Mouse (Mus musculus): ENCODE results near the gene Plscr3. TPM values are rescaled to one million over a fixed set of nuclear protein-coding genes. Genes with fewer than 3 reads are reported as not detected.

Plscr3 gene
- total RNA-seq (2015; ENCODE audit: low replicate concordance), result 24.9 and 26.0 TPM in 2 replicates
- total RNA-seq (2017; ENCODE audit: low replicate concordance), result 15.1 and 27.7 TPM in 2 replicates

DNA sequence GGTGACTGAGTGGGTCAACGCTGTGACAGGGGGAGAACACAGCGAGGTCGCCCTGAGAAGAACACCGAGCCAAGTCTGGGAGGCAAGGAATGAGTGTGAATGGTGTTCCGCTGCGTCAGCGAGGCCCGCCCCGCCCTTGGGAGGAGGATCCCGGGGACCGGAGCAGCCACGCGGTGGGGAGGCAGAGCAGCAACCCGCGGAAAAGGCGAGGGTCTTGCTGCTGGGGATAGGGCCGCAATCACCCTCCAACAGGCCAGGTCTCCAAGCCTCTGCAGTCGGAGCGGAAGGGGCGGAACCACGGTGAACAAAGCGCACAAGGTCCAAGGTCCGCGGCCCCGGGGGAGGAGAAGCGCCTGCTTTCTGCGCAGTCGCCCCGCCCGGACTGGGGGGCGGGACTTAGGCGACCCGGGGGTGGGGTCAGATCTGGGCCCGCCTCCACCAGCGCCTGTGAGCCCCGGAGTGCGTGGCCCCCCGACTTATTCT lies at the start of gene Plscr3:
TSS of gene Plscr3 (plus strand) at position 179 of the 483 bp plus-strand sequence.
- peak; percentile 90 for ATAC-seq (replicated peaks; ENCODE audit: low FRiP score, poor library complexity, severe bottlenecking)

DNA sequence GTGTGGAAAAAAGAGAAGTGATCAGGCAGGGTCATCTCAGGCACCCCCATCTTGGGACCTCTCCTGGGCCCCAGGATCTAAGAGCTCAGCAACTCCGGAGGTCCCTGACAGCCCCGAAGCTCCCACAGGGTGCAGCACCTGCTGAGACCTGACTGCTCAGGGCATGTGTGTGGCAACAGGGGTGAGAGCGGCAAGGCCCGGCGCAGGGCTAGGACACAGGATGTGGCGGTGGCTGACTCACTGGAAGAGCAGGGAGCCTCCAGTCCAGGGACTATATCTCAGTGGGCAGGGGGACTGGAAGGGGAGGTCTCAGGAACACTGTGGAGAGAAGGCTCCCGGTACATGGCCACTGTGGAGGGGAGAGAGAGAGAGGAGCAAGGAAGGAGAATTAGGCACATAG lies 48.3 kb upstream of the Plscr3 start:
- ATAC-seq (replicated peaks; ENCODE audit: low FRiP score, poor library complexity, severe bottlenecking), result no peak

DNA sequence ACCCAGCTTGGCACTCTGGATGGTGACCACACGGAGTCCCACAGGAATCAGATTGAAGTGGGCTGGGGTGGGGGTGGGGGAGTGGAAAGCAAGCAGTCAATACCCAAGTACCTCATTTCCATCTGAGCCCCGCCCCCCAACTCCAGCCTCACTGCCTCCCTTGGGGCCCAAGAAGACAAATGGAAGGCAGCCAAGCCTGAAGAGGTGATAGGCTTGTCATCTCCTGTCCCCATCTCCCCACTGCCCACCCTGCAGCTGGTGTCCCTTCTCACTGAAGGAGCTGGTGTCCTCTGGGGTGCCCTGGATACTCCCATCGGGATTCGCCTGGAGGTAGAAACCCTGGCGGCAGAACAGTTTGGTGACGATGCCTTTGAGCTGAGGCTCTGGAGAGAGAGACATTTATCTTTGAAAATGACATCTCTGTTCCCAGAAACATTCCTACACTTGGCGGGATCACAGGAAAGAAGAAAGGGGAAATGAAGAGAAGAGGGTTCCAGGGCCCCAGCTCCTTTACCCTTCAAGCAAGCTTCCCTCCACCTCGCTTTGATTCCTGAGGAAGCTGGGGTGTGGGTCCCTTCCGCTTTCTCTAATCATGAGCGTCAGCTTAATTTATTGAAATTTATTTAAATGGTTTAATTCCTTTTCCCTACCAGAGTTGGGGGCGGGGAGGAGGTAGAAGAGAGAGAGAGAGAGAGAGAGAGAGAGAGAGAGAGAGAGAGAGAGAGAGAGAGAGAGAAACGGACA lies 46.6 kb upstream of the Plscr3 start:
- no peak for ATAC-seq (replicated peaks; ENCODE audit: low FRiP score, poor library complexity, severe bottlenecking)

DNA sequence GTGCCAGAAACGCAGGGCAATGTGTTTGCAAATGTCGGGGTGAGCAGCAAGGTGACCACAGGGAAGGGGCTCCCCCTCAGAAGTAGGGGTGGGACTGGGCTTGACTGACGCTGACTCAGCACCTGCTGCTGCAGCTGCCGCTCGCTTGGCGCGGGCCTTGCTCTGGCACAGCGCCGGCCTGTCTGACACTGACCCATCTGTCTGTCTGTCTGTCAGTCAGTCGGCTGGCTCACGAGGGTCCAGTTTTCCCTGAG lies 46.1 kb upstream of the Plscr3 start:
- no peak for ATAC-seq (replicated peaks; ENCODE audit: low FRiP score, poor library complexity, severe bottlenecking)

DNA sequence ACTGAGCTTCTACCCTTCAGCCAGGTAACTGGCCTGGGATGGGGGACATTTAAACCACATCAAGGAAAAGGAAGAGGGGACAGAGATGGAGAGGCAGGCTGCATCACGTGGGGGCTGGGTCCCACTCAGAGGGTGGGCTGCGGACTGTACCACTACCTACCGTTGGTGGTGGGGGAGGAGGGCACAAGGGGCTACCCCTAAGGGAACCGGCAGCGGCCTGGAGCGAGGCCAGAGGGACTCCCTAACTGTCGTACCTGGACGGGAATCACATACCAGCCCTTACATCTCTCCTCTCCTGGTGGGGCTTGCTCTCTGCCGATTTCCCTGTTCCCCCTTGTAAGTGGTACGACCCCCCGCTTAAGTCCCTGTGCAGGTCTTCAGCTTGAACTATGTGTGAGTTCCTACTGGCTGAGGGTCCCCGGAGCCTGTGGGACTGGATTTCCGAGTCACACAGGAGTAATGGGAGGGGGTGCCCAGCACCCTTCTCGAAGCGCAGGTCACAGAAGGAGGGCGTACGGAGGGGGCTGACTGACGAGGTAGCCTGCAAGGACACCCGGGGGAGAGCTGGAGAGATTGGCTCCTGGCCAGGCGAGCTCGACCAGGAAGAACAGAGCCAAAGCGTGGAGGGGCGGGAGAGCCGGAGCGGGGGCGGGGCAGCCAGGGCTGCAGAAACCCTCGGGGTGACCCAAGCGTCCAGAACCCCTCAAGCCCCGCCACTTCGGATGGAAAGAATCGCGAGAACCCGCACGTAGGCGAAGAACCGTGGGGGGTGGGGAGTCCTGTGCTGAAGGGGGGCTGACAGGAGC lies 45.6 kb upstream of the Plscr3 start:
- ATAC-seq (replicated peaks; ENCODE audit: low FRiP score, poor library complexity, severe bottlenecking), result no peak

- ATAC-seq (replicated peaks; ENCODE audit: low FRiP score, poor library complexity, severe bottlenecking), result no peak
These were observed 44.7 kb upstream of the Plscr3 start, which contains the start of gene Fgf11 for GRCm38 (mm10) chr11:69801379-69801977. Gene Fgf11 (minus strand): TSS chr11:69801857.

DNA sequence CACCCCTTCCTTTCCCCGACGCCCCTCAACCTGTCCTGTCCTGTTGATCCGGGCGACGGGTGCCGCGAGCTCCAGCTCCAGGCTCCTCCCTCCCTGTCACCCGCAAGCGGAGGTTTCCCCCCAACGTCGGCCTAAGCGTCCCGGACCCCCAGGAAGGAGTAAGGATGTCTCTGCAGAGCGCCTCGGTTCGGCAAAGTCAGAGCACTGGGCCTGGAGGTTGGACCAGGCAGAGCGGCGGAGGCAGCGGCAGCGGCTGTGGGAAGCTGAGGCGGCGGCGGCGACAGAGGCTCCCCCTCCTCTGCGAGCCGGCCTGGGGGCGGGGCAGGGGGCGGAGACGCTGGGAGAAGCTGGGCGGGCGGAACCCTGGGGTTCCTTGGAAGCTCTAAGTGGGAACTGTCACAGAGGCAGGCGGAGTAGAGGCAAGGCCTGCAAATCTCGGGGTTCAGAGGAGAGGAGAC lies 43.5 kb upstream of the Plscr3 start:
- no peak for ATAC-seq (replicated peaks; ENCODE audit: low FRiP score, poor library complexity, severe bottlenecking)

DNA sequence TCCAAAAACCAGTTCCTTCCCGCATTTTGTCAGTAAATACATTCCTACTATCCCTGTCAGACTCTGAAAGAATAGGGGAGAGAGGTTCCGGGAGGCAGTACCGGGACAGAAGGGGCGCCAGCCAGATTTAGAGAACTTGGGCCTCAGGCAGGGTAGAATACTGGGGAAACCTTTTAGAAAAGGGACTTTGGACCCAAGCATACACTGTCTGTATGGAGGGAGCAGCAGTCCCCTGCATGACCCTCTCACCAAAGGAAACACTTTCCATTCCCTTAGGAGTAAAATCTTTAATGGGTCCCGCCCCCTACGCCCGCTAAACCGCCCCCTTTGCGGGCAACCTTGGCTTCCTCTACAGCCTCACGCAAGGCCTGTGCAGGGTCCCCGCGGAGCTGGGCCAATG lies 42.8 kb upstream of the Plscr3 start:
- ATAC-seq (replicated peaks; ENCODE audit: low FRiP score, poor library complexity, severe bottlenecking), result no peak

DNA sequence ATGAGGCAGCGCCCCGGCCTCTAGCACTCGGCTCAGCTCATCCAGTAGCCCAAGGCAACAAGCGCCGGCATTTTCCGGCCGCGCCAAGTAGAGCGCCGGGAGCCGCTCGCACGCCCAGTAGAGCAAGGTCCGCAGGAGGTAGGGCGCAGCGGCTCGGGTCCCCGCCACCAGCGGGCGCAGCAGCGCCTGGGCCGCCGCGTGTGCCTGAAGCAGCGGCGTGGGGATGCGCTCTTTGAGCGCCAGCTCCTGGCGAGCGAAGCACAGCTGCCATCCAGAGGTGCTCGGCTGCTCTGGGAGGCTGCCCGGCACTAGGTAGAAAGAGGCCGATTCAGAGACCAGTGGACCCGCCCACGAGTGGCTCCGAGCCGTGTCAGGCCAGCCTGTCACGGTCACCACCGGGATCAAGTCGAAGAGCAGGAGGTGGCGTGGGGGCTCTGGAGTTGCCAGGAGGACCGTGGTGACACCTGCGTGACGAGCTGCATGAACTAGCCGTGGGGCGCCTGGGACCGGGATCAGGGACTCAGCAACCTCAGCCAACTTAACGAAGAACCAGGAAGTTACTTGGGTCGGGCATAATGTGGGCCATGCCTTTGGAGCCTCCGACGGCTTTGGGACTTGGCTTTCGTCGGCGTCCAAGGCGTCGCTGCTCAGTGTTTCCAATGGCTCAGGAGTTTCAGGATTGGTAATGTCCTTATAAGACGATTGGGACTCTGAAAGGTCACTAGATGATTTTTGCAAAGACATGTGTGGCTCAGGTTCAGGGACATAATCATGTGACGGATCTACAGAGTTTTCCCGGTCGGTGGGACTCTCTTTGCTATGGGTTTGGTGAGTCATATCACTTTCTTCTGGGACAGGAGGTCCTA lies 42.2 kb upstream of the Plscr3 start:
- ATAC-seq (replicated peaks; ENCODE audit: low FRiP score, poor library complexity, severe bottlenecking), result 0 out of 2 replicates have a peak, but pooled peaks have one; percentile 49

GRCm38 (mm10) chr11:69804652-69804940 lies 41.6 kb upstream of the Plscr3 start:
- ATAC-seq (replicated peaks; ENCODE audit: low FRiP score, poor library complexity, severe bottlenecking), result no peak

- ATAC-seq (replicated peaks; ENCODE audit: low FRiP score, poor library complexity, severe bottlenecking), result no peak
These were observed 40.9 kb upstream of the Plscr3 start, which contains the start of gene Tmem102 for GRCm38 (mm10) chr11:69804972-69805909. Gene Tmem102 (minus strand): TSS chr11:69805624.

DNA sequence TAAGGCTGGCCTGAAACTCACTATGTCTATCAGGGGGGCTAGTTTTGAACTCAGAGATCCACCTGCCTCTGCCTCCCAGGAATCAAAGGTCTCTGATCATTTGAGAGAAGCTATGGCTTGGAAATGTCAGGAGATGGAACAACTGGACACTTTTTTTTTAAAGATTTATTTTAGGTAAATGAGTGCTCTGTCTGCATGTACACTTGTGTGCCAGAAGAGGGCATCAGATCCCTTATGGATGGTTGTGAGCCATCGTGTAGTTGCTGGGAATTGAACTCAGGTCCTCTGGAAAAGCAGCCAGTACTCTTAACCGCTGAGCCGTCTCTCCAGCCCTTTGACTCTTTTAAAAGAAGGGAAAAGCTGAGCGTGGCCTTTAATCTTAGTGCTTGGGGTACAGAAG lies 39.8 kb upstream of the Plscr3 start:
- ATAC-seq (replicated peaks; ENCODE audit: low FRiP score, poor library complexity, severe bottlenecking), result no peak

DNA sequence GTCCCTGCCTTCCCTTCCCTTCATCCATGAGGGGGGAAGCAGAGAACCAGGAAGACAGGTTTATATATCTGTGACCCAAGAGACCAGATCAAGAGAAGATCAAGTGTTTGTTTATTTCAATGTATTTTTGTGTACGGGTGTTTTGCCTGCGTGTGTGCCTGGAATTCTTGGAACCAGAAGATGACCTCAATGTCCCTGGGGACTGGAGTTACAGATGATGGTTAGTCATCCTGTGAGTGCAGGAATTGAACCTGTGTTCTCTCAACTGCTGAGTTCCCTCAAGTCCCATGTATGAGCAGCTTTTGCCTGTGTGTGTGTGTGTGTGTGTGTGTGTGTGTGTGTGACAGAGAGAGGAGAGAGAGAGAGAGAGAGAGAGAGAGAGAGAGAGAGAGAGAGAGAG lies 38.5 kb upstream of the Plscr3 start:
- no peak for ATAC-seq (replicated peaks; ENCODE audit: low FRiP score, poor library complexity, severe bottlenecking)

DNA sequence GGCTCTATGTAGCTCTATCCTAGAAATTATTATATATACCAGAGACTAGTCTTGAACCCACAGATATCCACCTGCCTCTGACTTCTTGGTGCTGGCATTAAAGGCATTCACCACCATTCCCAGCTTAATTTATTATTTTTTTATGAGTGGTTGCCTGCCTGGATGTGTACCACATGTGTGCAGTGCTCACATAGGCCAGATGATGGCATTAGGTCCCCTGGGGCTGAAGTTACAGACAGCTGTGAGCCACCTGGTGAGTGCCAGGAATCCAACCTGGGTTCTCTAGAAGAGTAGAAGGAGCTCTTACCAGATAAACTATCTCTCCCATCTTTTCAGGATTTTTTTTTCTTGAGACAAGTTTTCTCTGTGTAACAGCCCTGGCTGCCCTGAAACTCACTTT lies 35.9 kb upstream of the Plscr3 start:
- no peak for ATAC-seq (replicated peaks; ENCODE audit: low FRiP score, poor library complexity, severe bottlenecking)

GRCm38 (mm10) chr11:69815155-69815554 lies 31.0 kb upstream of the Plscr3 start, which contains the start of gene Gm39566:
Gene Gm39566 (minus strand): TSS chr11:69815298.
- no peak for ATAC-seq (replicated peaks; ENCODE audit: low FRiP score, poor library complexity, severe bottlenecking)

DNA sequence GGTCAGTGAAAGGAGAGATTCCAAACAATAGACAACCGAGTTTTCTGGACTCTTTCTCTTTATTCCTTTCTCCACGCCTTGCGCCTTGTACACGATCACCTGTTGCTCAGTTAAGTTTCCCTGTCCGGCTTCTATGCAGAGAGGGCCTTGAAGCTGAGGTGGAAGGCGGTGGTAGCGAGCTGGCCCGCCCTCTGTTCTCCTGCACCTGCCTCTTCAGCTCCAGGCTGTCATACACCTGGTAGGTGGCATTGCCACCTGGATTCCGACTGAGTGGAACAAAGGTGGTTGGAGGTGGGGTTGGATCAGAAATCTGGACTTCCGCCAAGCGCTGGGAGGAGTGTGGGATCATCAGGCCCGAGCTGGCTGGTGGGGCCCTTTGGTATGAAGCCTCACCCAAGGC lies 29.7 kb upstream of the Plscr3 start:
- ATAC-seq (replicated peaks; ENCODE audit: low FRiP score, poor library complexity, severe bottlenecking), result no peak

GRCm38 (mm10) chr11:69818365-69818764 lies 27.8 kb upstream of the Plscr3 start, which contains the start of gene Spem2:
Gene Spem2 (minus strand): TSS chr11:69818465.
- no peak for ATAC-seq (replicated peaks; ENCODE audit: low FRiP score, poor library complexity, severe bottlenecking)

DNA sequence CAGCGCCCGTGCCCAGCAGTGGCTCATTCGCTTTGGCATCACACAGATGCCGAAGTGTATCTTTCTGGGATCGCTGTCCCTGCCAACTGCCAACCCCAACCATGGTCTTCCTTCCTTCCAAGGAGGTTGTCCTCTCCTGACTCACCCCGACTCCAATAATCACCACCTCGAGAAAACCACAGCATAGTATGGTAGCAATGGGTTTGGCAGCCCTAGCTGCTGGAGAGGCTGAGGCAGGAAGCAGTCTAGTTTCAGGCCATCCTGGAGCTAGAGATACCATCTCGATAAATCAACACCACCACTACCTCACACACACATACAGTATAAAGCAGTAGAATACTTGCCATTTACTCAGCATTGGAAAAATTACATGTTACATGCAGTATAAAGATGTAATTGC lies 27.3 kb upstream of the Plscr3 start:
- ATAC-seq (replicated peaks; ENCODE audit: low FRiP score, poor library complexity, severe bottlenecking), result no peak

DNA sequence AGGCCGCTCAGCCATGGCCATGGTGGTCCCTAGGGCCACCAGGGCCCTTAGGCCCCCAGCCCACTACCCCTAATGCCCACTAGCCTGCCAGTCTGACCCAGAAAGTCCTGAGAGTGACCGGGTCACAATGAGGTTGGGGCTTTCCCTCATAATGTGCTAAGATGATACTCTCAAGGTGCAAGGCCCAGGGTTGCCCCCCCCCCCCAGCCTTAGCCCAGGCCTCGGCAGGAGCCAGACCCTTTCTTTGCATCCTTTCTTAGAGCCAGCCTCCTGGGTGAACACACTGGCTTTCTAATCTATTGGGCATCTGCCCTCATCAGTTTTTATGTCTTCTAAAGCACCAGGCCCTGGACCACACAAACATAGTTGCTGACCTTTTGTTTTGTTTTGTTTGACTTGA lies 24.1 kb upstream of the Plscr3 start, which contains the start of gene Spem1:
TSS of gene Spem1 (minus strand) at position 101 of the 400 bp plus-strand sequence.
- ATAC-seq (replicated peaks; ENCODE audit: low FRiP score, poor library complexity, severe bottlenecking), result no peak
